Mouse (Mus musculus): ENCODE results near the gene Angptl2.

GRCm38 (mm10) chr2:33260772-33261171 is 44.9 kb downstream of the Angptl2 start:
- TF ChIP-seq ZC3H11A (IDR thresholded peaks at IDR 0.05; ENCODE audit: borderline replicate concordance, low read depth, low read length) (no peak), CHD2 (IDR thresholded peaks at IDR 0.05; ENCODE audit: low read depth, low read length) (no peak), HCFC1 (IDR thresholded peaks at IDR 0.05; ENCODE audit: borderline replicate concordance, insufficient read depth, low read length) (no peak), MAFK (IDR thresholded peaks at IDR 0.05; ENCODE audit: insufficient read depth, low read depth, low read length) (no peak)

Measured in ES-E14 (cell line).